Mouse (Mus musculus): ENCODE measurements at regions not wholly inside any gene's neighbourhood (a gene's known extent, or its start where the extent isn't known, plus 50 kb on each side); places are given as distances from the start of the nearest gene placed in this dataset.

DNA sequence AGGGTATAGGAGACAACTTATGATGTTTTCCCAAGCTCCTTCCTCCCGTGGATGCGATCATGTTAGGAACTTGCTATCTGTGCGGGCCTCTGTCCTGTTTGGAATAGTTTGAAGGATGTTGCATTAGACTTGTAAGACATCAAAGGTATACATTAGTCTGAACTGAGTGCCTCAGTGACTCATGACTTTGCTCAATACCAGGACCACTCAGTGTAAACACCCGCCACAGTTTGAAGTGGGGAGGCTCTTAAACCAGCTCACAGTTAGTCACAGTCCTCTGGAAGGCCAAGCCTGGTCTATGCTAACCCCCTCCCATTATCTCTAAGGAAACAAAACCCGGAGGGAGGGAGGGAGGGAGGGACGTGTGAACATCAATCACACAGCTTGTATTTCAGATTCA, 202.5 kb upstream of the Ccdc122 start:
- TF ChIP-seq CTCF (IDR thresholded peaks at IDR 0.05; ENCODE audit: low read depth), result no peak
- H3K36me3 ChIP-seq (ENCODE audit: control insufficient read depth, insufficient read depth), result no peaks in the 10 kb centered on the region
- no peak overlapping the region for H3K9ac ChIP-seq (ENCODE audit: low read depth, low read length)
- no peaks in the 10 kb centered on the region for H3K9me3 ChIP-seq (ENCODE audit: control insufficient read depth)
- no peaks in the 10 kb centered on the region for H3K27me3 ChIP-seq (replicated peaks; ENCODE audit: control insufficient read depth, insufficient read depth, low read length)
- H3K4me3 ChIP-seq (ENCODE audit: low read depth, low read length), result no peak overlapping the region
- no peak for ATAC-seq
- 57% methylated on average over 6 of the region's 6 CpGs for WGBS
- no peak overlapping the region for H3K4me2 ChIP-seq (replicated peaks; ENCODE audit: low read depth)
- 0 out of 2 replicates have a peak, but pooled peaks cover 6% of the 10 kb centered on the region for H3K4me1 ChIP-seq (replicated peaks; ENCODE audit: control insufficient read depth, insufficient read depth, low read length)
- no peak overlapping the region for H3K27ac ChIP-seq (ENCODE audit: low read depth, low read length)

DNA sequence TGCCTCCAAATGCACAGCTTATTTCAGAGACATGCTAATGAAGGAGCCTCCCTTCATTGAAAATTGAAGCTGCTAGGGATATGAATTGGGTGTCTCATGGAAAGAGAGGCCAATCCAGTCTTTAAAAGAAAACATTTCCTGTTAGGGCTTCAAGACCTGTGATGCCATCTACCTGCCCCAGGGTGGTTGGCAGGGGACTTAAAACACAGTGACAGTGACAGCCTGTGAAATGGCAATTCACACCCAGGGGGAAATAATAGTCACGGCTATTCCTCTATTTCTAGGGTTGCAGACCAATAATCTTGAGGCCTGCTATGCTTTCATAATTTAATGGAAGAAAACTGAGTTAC, 207.4 kb upstream of the Ccdc122 start:
- H3K27me3 ChIP-seq (replicated peaks; ENCODE audit: control insufficient read depth, insufficient read depth, low read length), result no peaks in the 10 kb centered on the region
- H3K4me3 ChIP-seq (ENCODE audit: low read depth, low read length), result no peak overlapping the region
- H3K4me1 ChIP-seq (replicated peaks; ENCODE audit: control insufficient read depth, insufficient read depth, low read length), result no peaks in the 10 kb centered on the region
- no peak for TF ChIP-seq CTCF (IDR thresholded peaks at IDR 0.05; ENCODE audit: low read depth)
- H3K4me2 ChIP-seq (replicated peaks; ENCODE audit: low read depth), result no peak overlapping the region
- H3K36me3 ChIP-seq (ENCODE audit: control insufficient read depth, insufficient read depth), result no peaks in the 10 kb centered on the region
- H3K27ac ChIP-seq (ENCODE audit: low read depth, low read length), result no peak overlapping the region
- no peaks in the 10 kb centered on the region for H3K9me3 ChIP-seq (ENCODE audit: control insufficient read depth)
- no peak for ATAC-seq
- WGBS, result 96% methylated on average over 1 of the region's 1 CpGs
- H3K9ac ChIP-seq (ENCODE audit: low read depth, low read length), result no peak overlapping the region

DNA sequence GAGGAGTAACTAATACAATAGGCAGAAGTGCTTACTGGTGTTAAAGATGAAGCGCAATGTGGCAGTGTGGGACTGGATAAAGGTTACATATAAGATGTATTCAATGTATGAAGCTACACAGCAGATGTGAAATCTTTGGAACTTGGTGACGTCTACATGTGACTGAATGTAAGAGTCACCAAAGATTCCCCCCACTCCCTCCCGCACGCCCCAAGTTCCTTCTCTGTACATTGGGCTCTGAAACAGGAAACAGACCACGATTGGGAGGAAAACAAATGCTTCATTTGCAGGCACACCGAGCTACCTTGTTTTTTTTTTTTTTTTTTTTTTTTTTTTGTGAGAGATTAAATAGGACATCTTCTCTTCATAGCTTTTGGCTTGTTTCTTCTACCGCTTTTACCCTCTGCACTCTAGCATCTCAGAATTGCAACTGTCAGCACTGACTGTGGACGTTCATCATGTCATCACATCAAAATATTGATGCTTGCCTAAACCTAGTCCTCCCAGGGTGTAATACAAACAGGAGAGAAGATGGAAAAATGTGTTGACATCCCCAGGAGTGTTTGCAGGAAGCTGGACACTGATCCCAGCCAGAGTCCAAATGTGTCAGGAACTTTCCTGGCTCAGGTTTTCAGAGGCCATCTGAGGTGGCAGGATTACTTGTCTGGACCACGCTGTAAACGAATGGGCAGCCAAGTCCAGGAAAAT, 208.0 kb upstream of the Ccdc122 start:
- H3K9ac ChIP-seq (ENCODE audit: low read depth, low read length), result no peak overlapping the region
- TF ChIP-seq CTCF (IDR thresholded peaks at IDR 0.05; ENCODE audit: low read depth), result no peak
- no peaks in the 10 kb centered on the region for H3K36me3 ChIP-seq (ENCODE audit: control insufficient read depth, insufficient read depth)
- ATAC-seq, result no peak
- H3K4me2 ChIP-seq (replicated peaks; ENCODE audit: low read depth), result no peak overlapping the region
- WGBS, result 61% methylated on average over 10 of the region's 10 CpGs
- H3K27ac ChIP-seq (ENCODE audit: low read depth, low read length), result no peak overlapping the region
- H3K27me3 ChIP-seq (replicated peaks; ENCODE audit: control insufficient read depth, insufficient read depth, low read length), result no peaks in the 10 kb centered on the region
- no peaks in the 10 kb centered on the region for H3K9me3 ChIP-seq (ENCODE audit: control insufficient read depth)
- no peaks in the 10 kb centered on the region for H3K4me1 ChIP-seq (replicated peaks; ENCODE audit: control insufficient read depth, insufficient read depth, low read length)
- H3K4me3 ChIP-seq (ENCODE audit: low read depth, low read length), result no peak overlapping the region

DNA sequence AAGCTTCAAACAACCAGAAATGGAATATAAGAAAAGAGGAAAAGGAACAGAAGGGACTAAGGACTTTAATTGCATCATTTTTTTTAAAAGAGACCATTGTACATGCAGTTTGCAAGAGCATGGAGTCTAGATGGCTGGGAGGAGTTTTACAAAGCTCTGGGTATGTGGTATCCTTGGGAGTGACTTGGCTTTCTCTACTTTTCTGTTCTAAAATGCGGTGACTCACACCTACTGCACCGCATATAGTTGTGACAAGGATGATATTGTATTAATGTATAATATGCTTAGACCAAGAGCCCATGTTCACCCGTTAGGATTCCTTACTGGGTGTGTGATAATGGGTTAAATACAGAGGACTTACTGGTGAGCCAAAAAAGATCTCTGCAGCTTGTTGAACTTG, 212.5 kb upstream of the Ccdc122 start:
- 86% methylated on average over 3 of the region's 3 CpGs for WGBS
- no peak for ATAC-seq
- no peak for TF ChIP-seq CTCF (IDR thresholded peaks at IDR 0.05; ENCODE audit: low read depth)
- Histone ChIP-seq H3K9me3 (ENCODE audit: control insufficient read depth) (no peaks in the 10 kb centered on the region), H3K36me3 (ENCODE audit: control insufficient read depth, insufficient read depth) (no peaks in the 10 kb centered on the region), H3K4me2 (replicated peaks; ENCODE audit: low read depth) (no peak overlapping the region), H3K27me3 (replicated peaks; ENCODE audit: control insufficient read depth, insufficient read depth, low read length) (no peaks in the 10 kb centered on the region), H3K27ac (ENCODE audit: low read depth, low read length) (no peak overlapping the region), H3K4me3 (ENCODE audit: low read depth, low read length) (no peak overlapping the region), H3K9ac (ENCODE audit: low read depth, low read length) (no peak overlapping the region), H3K4me1 (replicated peaks; ENCODE audit: control insufficient read depth, insufficient read depth, low read length) (peaks cover 17% of the 10 kb centered on the region)

DNA sequence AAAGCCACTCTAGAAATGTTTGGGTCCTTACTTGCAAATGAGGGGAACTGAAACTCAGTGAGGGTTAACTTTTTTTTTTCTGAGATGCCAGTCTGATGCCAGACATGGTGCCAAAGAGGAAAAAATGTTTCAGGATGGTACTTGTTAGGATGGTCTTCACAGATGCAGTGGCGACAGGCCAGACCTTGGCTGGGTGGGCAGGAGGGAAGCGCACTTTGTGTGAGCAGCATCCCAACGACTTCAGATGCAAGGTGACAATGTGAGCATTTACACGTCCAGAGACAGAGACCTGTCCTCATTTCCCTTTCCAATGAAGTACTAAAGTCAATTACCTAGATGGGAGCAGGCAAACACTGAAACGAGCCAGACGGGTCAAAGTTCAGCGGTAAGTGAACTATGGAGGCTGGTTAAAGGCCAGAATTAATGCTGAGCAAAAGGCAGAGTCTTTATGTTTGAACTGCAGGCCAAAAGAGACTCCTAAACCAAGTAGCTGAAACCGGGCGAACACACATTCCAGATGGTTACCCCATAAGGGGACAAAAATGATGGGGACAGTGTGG, 213.7 kb upstream of the Ccdc122 start:
- Histone ChIP-seq H3K4me2 (replicated peaks; ENCODE audit: low read depth) (no peak overlapping the region), H3K4me3 (ENCODE audit: low read depth, low read length) (no peak overlapping the region), H3K9ac (ENCODE audit: low read depth, low read length) (no peak overlapping the region), H3K27me3 (replicated peaks; ENCODE audit: control insufficient read depth, insufficient read depth, low read length) (no peaks in the 10 kb centered on the region), H3K9me3 (ENCODE audit: control insufficient read depth) (no peaks in the 10 kb centered on the region), H3K4me1 (replicated peaks; ENCODE audit: control insufficient read depth, insufficient read depth, low read length) (peaks cover 28% of the 10 kb centered on the region), H3K36me3 (ENCODE audit: control insufficient read depth, insufficient read depth) (no peaks in the 10 kb centered on the region), H3K27ac (ENCODE audit: low read depth, low read length) (no peak overlapping the region; the same call in 1 of the 2 replicates)
- no peak for TF ChIP-seq CTCF (IDR thresholded peaks at IDR 0.05; ENCODE audit: low read depth)
- 64% methylated on average over 9 of the region's 9 CpGs for WGBS
- no peak; the same call in 1 of the 2 replicates for ATAC-seq

DNA sequence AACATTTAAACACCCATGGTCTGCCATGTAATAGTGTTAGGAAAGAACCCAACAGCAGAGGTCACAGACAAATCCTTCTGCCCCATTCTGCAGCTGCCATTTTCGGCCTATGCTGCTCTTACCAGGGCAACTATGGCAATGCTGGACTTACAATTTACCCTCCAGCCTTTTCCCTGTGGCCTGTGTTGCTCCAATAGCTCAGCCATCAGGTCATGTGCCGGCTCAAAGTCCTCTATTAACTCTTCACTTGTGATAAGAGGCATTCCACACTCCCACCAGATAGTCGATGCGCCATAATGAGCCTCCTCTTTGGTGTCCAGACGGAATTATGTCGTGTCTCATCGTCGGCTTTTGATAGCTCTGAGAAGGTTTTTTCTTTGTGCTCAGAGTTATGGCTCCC, 214.7 kb upstream of the Ccdc122 start:
- no peaks in the 10 kb centered on the region for H3K9me3 ChIP-seq (ENCODE audit: control insufficient read depth)
- H3K27me3 ChIP-seq (replicated peaks; ENCODE audit: control insufficient read depth, insufficient read depth, low read length), result no peaks in the 10 kb centered on the region
- 53% methylated on average over 8 of the region's 8 CpGs for WGBS
- H3K4me1 ChIP-seq (replicated peaks; ENCODE audit: control insufficient read depth, insufficient read depth, low read length), result peaks cover 34% of the 10 kb centered on the region
- no peak for ATAC-seq
- H3K27ac ChIP-seq (ENCODE audit: low read depth, low read length), result no peak overlapping the region
- H3K4me2 ChIP-seq (replicated peaks; ENCODE audit: low read depth), result no peak overlapping the region
- TF ChIP-seq CTCF (IDR thresholded peaks at IDR 0.05; ENCODE audit: low read depth), result no peak
- H3K36me3 ChIP-seq (ENCODE audit: control insufficient read depth, insufficient read depth), result no peaks in the 10 kb centered on the region
- no peak overlapping the region for H3K4me3 ChIP-seq (ENCODE audit: low read depth, low read length)
- no peak overlapping the region for H3K9ac ChIP-seq (ENCODE audit: low read depth, low read length)

Data from intestine, postnatal 0 days (tissue).